Mouse (Mus musculus) left cerebral cortex, adult 2 months (tissue): ENCODE results near the gene Mkrn3. TPM values are rescaled to one million over a fixed set of nuclear protein-coding genes. Genes with fewer than 3 reads are reported as not detected.

Experiments used
- DNase-seq, 2 experiments: peaks; one replicate each; pipeline ENCODE4 v3.0.0; 2021 to 2022; ENCODE audit warnings: low spot score in 2 of 2, mixed read lengths in 1 of 2; ENCODE audit errors: extremely low spot score in 1 of 2
- H3K27ac ChIP-seq: fragments of 200-600 bp; 2 replicates; pipeline ENCODE4 v1.8.1; 2022
- H3K4me3 ChIP-seq: fragments of 200-600 bp; 2 replicates; pipeline ENCODE4 v1.8.1; 2022
- CTCF ChIP-seq: fragments of 200-600 bp; IDR thresholded peaks from 2 replicates; pipeline ENCODE4 v1.8.1; 2022; ENCODE audit warnings: antibody characterized with exemption, mild to moderate bottlenecking, moderate library complexity
- intact Hi-C: fragments of 180-260 bp; cut with DNase I; formaldehyde crosslinking; loops from one replicate; pipeline ENCODE4 v1.15.1; 2025
- long read RNA-seq, 2 experiments: library from polyadenylated mRNA; stranded (forward); transcript quantifications; one replicate each; pipeline ENCODE4 v2.0.0; 2021; ENCODE audit warnings: borderline mapping rate in 2 of 2
- total RNA-seq, 2 experiments: library from RNA; stranded (reverse); gene quantifications; 2 replicates each; pipeline ENCODE4 v1.2.3; 2021

Gene Mkrn3
- under 1 TPM; 0.48 to 0.75 TPM for total RNA-seq
- long read RNA-seq, experiment 1, partial matches to known transcripts = 0 of 3 reads
- long read RNA-seq, experiment 1, other reads (novel, unspliced or antisense) = 0 of 3 reads
- long read RNA-seq, experiment 2, partial matches to known transcripts = 0 of 1 reads
- long read RNA-seq, experiment 2, other reads (novel, unspliced or antisense) = 0 of 1 reads

- Histone ChIP-seq H3K4me3 (peak within 1 kb of the TSS; percentile 50), H3K27ac (no peak within 1 kb of the TSS)
- intact Hi-C loops = no loop called here
- DNase-seq = peak; percentile 19 to 33
- TF ChIP-seq CTCF = no peak
Measured at GRCm38 (mm10) chr7:62419493-62420360, at the start of gene Mkrn3. Gene Mkrn3 (minus strand): TSS chr7:62420139.

- Histone ChIP-seq H3K4me3 (peak within 1 kb of the TSS; percentile 46), H3K27ac (no peak within 1 kb of the TSS)
- DNase-seq = peak; percentile 15 to 20
- TF ChIP-seq CTCF = peak; percentile 77
- intact Hi-C loops = no loop called here
Measured at GRCm38 (mm10) chr7:62463878-62464755, 44.2 kb upstream of the Mkrn3 start, which contains the start of gene Peg12. Gene Peg12 (minus strand): TSS chr7:62464510.

- intact Hi-C loops = no loop called here
Measured at GRCm38 (mm10) chr7:62463007-62463877, 43.3 kb upstream of the Mkrn3 start.

GRCm38 (mm10) chr7:62462229-62463006 is 42.5 kb upstream of the Mkrn3 start:
- intact Hi-C loops = no loop called here
- no peak for DNase-seq
- TF ChIP-seq CTCF = no peak
- Histone ChIP-seq H3K27ac (no peak overlapping the region), H3K4me3 (no peak overlapping the region)

More at GRCm38 (mm10) chr7:62463007-62463877, 43.3 kb upstream of the Mkrn3 start:
- no peak for TF ChIP-seq CTCF
- peak; percentile 7 to 13 for DNase-seq
- Histone ChIP-seq H3K27ac (no peak overlapping the region), H3K4me3 (peak overlapping the region; percentile 46)

- TF ChIP-seq CTCF = no peak
- H3K4me3 ChIP-seq = no peak overlapping the region
- DNase-seq = no peak
- no peak overlapping the region for H3K27ac ChIP-seq
- intact Hi-C loops = no loop called here
Measured at GRCm38 (mm10) chr7:62452353-62452752, 32.4 kb upstream of the Mkrn3 start.

GRCm38 (mm10) chr7:62445431-62446165 is 25.7 kb upstream of the Mkrn3 start:
- H3K27ac ChIP-seq = no peak overlapping the region
- TF ChIP-seq CTCF = no peak
- no peak for DNase-seq
- intact Hi-C loops = no loop called here
- H3K4me3 ChIP-seq = no peak overlapping the region

GRCm38 (mm10) chr7:62436394-62436793 is 16.5 kb upstream of the Mkrn3 start:
- DNase-seq = no peak
- Histone ChIP-seq H3K4me3 (no peak overlapping the region), H3K27ac (no peak overlapping the region)
- intact Hi-C loops = no loop called here
- TF ChIP-seq CTCF = peak; percentile 37

- Histone ChIP-seq H3K27ac (no peak overlapping the region), H3K4me3 (no peak overlapping the region)
- DNase-seq = no peak
- intact Hi-C loops = no loop called here
- peak; percentile 55 for TF ChIP-seq CTCF
Measured at GRCm38 (mm10) chr7:62433243-62433642, 13.3 kb upstream of the Mkrn3 start.

GRCm38 (mm10) chr7:62428337-62428736 is 8.4 kb upstream of the Mkrn3 start:
- H3K27ac ChIP-seq = no peak overlapping the region
- DNase-seq = no peak
- intact Hi-C loops = no loop called here

GRCm38 (mm10) chr7:62423210-62423609 is 3.3 kb upstream of the Mkrn3 start:
- no peak overlapping the region for H3K4me3 ChIP-seq
- intact Hi-C loops = no loop called here
- TF ChIP-seq CTCF = no peak
- H3K27ac ChIP-seq = no peak overlapping the region
- DNase-seq = no peak

More at GRCm38 (mm10) chr7:62428337-62428736, 8.4 kb upstream of the Mkrn3 start:
- H3K4me3 ChIP-seq = no peak overlapping the region
- peak; percentile 64 for TF ChIP-seq CTCF
